Mouse (Mus musculus): ENCODE measurements at regions not wholly inside any gene's neighbourhood (a gene's known extent, or its start where the extent isn't known, plus 50 kb on each side); places are given as distances from the start of the nearest gene placed in this dataset.

DNA sequence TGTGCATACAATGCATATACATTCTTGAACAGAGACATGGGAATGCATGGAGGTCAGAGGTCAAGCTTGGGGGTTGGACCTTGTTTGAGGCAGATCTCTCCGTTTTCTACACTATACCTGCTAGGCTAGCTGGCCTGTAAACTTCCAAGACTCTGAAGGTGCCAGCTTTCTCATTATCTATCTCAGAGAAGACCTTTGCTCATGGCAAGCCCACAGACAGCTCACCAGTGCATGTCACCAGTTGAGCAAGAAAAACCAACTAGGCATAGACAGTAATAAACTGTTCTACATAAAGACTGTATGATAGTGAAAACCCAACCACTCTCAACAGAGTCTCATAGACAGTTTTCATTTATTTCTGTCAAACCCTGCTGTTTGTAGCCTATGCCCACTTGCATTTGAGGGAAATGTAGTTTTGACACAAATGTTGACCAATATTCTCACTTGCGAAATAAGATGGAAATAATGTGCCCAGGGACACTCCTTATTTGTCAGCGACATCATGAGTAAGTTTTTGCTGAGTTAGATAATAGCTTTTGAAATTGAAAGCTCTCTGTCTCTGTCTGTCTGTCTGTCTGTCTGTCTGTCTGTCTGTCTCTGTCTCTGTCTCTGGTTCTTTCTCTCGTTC, 96.6 kb downstream of the E030025P04Rik start:
- WGBS, result 91% methylated on average over 4 of the region's 4 CpGs
- Histone ChIP-seq H3K4me3 (ENCODE audit: low read depth, low read length) (no peak overlapping the region), H3K27me3 (ENCODE audit: control insufficient read depth, insufficient read depth, low read length) (no peaks in the 10 kb centered on the region), H3K9me3 (ENCODE audit: control insufficient read depth, low read length) (no peaks in the 10 kb centered on the region), H3K4me2 (ENCODE audit: low read depth, severe bottlenecking) (no peak overlapping the region), H3K27ac (replicated peaks; ENCODE audit: low read depth, low read length) (no peak overlapping the region), H3K4me1 (ENCODE audit: control insufficient read depth, insufficient read depth, low read length) (no peaks in the 10 kb centered on the region), H3K36me3 (ENCODE audit: control insufficient read depth, insufficient read depth, low read length) (no peaks in the 10 kb centered on the region), H3K9ac (ENCODE audit: low read length) (no peak overlapping the region)
- ATAC-seq (ENCODE audit: insufficient number of reproducible peaks, low FRiP score, low TSS enrichment, low read depth) (no peak), DNase-seq (ENCODE audit: low spot score) (no peak)

DNA sequence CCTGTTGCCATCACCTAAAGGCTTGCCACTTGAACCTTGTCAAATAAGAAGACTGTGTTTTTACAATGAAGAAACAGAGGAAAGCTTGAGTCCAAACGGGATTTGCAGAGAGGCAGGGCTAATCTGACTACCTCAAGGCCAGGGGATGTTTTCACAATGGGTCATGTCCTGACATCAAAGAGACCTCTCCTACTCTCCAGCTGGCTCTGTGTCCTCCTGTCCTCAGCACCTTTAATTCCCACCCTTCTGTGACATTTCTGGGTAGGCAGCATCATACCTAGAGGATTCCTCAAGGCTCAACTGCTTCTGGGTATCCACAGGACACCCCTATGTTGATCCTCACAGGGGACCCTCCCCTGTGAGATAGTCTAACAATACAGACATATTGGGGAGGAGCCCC, 97.7 kb downstream of the E030025P04Rik start:
- WGBS, result 19% methylated on average over 1 of the region's 1 CpGs

DNA sequence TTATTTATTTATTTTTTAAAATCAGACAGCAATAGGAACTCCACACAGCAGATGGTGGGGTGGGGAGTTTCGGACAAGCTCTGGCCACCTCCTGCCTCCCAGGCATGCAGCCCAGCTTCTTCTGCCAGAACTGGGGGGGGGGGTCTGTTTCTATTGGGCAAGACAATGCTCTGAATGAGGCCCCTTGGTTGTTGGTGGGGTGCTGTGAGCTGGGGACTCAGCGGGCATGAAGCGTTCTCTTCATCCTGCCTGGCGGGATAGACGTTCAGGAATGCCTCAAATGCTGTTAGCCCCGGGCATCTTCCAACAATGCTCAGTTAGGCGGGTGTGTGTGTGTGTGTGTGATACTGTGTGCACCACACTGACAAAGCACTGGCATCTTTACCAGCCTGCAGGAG, 103.7 kb downstream of the E030025P04Rik start:
- Histone ChIP-seq H3K4me2 (ENCODE audit: low read depth, severe bottlenecking) (no peak overlapping the region), H3K9me3 (ENCODE audit: control insufficient read depth, low read length) (no peaks in the 10 kb centered on the region), H3K9ac (ENCODE audit: low read length) (no peak overlapping the region), H3K4me3 (ENCODE audit: low read depth, low read length) (no peak overlapping the region), H3K4me1 (ENCODE audit: control insufficient read depth, insufficient read depth, low read length) (no peaks in the 10 kb centered on the region), H3K36me3 (ENCODE audit: control insufficient read depth, insufficient read depth, low read length) (no peaks in the 10 kb centered on the region), H3K27ac (replicated peaks; ENCODE audit: low read depth, low read length) (no peak overlapping the region), H3K27me3 (ENCODE audit: control insufficient read depth, insufficient read depth, low read length) (no peaks in the 10 kb centered on the region)
- no peak for ATAC-seq (ENCODE audit: insufficient number of reproducible peaks, low FRiP score, low TSS enrichment, low read depth)
- DNase-seq (ENCODE audit: low spot score), result no peak
- 80% methylated on average over 7 of the region's 7 CpGs for WGBS

More for the DNA sequence above, 97.7 kb downstream of the E030025P04Rik start:
- H3K4me1 ChIP-seq (ENCODE audit: control insufficient read depth, insufficient read depth, low read length), result no peaks in the 10 kb centered on the region
- no peak overlapping the region for H3K4me2 ChIP-seq (ENCODE audit: low read depth, severe bottlenecking)
- no peak overlapping the region for H3K9ac ChIP-seq (ENCODE audit: low read length)
- H3K27me3 ChIP-seq (ENCODE audit: control insufficient read depth, insufficient read depth, low read length), result no peaks in the 10 kb centered on the region
- no peak overlapping the region for H3K4me3 ChIP-seq (ENCODE audit: low read depth, low read length)
- ATAC-seq (ENCODE audit: insufficient number of reproducible peaks, low FRiP score, low TSS enrichment, low read depth) (no peak), DNase-seq (ENCODE audit: low spot score) (no peak)
- H3K36me3 ChIP-seq (ENCODE audit: control insufficient read depth, insufficient read depth, low read length), result no peaks in the 10 kb centered on the region
- H3K27ac ChIP-seq (replicated peaks; ENCODE audit: low read depth, low read length), result no peak overlapping the region
- no peaks in the 10 kb centered on the region for H3K9me3 ChIP-seq (ENCODE audit: control insufficient read depth, low read length)

DNA sequence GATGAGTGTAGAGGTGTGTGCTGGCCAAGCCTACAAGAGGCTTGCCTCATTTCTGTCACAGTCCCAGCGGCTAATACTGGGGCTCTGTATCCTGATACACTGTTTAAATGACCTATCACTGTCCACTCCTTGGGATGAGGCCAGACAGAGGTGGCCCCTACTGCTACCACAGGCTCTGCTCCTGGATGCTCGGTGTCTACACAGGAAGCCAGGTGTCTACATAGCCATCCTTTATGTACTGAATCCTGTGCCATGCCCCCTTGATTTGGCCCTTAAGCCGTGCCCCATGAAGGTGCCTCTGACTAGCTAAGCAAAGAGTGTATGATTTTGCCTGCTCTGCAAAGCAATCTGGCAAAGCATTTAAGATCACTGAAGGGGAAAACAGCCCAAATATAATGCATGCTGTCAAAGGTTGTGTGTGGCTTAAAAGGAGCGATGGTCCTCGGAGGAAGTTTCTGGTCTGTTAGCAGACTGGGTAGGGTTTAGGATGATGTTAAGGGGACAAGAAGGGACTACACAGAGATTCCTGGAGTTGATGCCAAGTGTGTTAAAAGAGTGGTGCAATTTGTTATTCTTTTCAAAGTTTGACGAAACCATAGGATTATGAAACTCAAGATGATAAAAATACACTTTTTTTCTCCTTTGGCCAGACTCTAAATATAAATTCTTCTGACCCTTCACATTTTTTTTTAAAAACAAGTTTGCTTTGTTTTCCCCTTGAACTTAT, 104.2 kb downstream of the E030025P04Rik start:
- no peaks in the 10 kb centered on the region for H3K36me3 ChIP-seq (ENCODE audit: control insufficient read depth, insufficient read depth, low read length)
- no peak overlapping the region for H3K9ac ChIP-seq (ENCODE audit: low read length)
- H3K9me3 ChIP-seq (ENCODE audit: control insufficient read depth, low read length), result no peaks in the 10 kb centered on the region
- H3K4me1 ChIP-seq (ENCODE audit: control insufficient read depth, insufficient read depth, low read length), result no peaks in the 10 kb centered on the region
- DNase-seq (ENCODE audit: low spot score) (peak; percentile 17), ATAC-seq (ENCODE audit: insufficient number of reproducible peaks, low FRiP score, low TSS enrichment, low read depth) (no peak)
- H3K27me3 ChIP-seq (ENCODE audit: control insufficient read depth, insufficient read depth, low read length), result no peaks in the 10 kb centered on the region
- H3K4me3 ChIP-seq (ENCODE audit: low read depth, low read length), result no peak overlapping the region
- H3K27ac ChIP-seq (replicated peaks; ENCODE audit: low read depth, low read length), result no peak overlapping the region
- no peak overlapping the region for H3K4me2 ChIP-seq (ENCODE audit: low read depth, severe bottlenecking)
- 89% methylated on average over 6 of the region's 6 CpGs for WGBS

DNA sequence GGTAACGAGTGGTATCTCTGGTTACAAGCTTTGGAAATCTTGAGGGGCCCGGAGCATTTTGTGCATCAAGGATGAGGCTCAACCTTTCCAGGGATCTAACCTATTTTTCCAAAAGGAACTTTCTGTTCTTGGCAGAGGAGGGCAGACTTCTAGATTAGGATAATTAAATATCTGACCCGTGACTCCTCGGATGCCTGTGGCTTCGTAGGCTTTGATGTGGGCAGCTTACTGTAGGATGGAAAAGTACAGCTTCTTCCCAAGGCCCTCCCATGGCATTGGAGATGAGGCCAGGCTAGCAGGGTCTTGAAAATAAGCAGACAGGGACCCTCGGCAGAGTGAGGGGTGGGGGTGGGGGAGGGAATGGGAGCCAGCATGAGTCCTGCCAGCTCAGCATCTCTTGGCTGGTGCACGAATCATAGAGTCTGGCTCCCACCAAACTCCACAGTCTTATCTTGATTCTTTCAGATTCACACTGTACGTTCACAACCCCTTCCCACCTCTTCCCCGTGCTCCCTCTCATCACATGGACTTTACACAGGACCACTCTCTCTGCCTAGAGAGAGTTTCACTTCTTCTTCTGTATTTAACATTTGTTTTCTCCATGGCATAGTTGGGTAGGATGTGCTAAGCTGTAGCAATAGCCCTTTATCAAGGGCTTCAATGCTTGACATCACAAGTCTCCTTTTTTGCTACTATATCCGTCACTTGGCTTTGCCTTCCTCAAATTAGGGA, 104.9 kb downstream of the E030025P04Rik start:
- H3K4me3 ChIP-seq (ENCODE audit: low read depth, low read length), result no peak overlapping the region
- H3K27me3 ChIP-seq (ENCODE audit: control insufficient read depth, insufficient read depth, low read length), result no peaks in the 10 kb centered on the region
- no peak overlapping the region for H3K27ac ChIP-seq (replicated peaks; ENCODE audit: low read depth, low read length)
- DNase-seq (ENCODE audit: low spot score), result peak; percentile 19
- no peak overlapping the region for H3K9ac ChIP-seq (ENCODE audit: low read length)
- H3K4me2 ChIP-seq (ENCODE audit: low read depth, severe bottlenecking), result no peak overlapping the region
- no peaks in the 10 kb centered on the region for H3K9me3 ChIP-seq (ENCODE audit: control insufficient read depth, low read length)
- WGBS, result 76% methylated on average over 10 of the region's 10 CpGs
- H3K4me1 ChIP-seq (ENCODE audit: control insufficient read depth, insufficient read depth, low read length), result no peaks in the 10 kb centered on the region
- no peaks in the 10 kb centered on the region for H3K36me3 ChIP-seq (ENCODE audit: control insufficient read depth, insufficient read depth, low read length)
- no peak for ATAC-seq (ENCODE audit: insufficient number of reproducible peaks, low FRiP score, low TSS enrichment, low read depth)

DNA sequence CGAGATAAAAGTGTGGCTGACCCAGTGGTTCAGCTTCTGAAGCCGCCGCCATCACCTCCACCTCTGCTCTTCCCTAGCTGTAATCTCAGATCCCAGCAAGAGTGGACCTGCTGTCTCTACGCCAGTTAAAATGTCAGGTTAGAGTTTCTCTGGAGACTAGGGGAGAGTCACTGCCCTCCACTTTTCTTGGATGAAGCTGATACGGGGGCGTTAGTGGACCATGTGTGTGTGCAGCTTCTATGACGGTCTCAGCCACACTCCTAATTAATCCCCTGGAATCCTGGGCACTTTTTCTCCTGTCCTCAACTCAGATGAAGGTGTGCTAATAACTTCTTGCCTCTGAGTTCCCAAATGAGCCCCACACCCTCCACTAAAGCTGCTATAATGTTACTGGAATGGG, 106.0 kb downstream of the E030025P04Rik start:
- ATAC-seq (ENCODE audit: insufficient number of reproducible peaks, low FRiP score, low TSS enrichment, low read depth), result no peak
- WGBS, result 66% methylated on average over 7 of the region's 7 CpGs

DNA sequence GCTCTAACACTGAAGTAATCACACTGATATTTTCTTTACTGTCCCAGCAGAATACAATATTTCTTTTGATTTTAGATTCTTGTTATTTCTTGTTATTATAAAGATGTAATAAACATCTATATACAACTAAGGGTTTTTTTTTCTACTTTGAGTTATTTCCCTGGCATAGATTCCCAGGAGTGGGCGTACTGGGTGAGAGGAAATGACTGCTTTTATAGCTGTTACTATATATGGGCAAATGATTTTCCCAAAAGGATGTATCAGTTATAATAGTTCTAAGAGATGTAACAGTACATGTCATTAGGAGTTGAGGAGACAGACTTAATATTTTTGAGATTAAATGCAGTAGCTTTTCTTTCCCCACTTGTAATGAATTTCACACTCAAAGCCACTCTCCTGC, 109.6 kb downstream of the E030025P04Rik start:
- H3K27ac ChIP-seq (replicated peaks; ENCODE audit: low read depth, low read length), result no peak overlapping the region

More for the DNA sequence above, 106.0 kb downstream of the E030025P04Rik start:
- Histone ChIP-seq H3K9me3 (ENCODE audit: control insufficient read depth, low read length) (no peaks in the 10 kb centered on the region), H3K4me1 (ENCODE audit: control insufficient read depth, insufficient read depth, low read length) (0 out of 2 replicates have a peak, but pooled peaks cover 3% of the 10 kb centered on the region), H3K27me3 (ENCODE audit: control insufficient read depth, insufficient read depth, low read length) (no peaks in the 10 kb centered on the region), H3K36me3 (ENCODE audit: control insufficient read depth, insufficient read depth, low read length) (no peaks in the 10 kb centered on the region), H3K4me2 (ENCODE audit: low read depth, severe bottlenecking) (no peak overlapping the region), H3K4me3 (ENCODE audit: low read depth, low read length) (no peak overlapping the region), H3K9ac (ENCODE audit: low read length) (no peak overlapping the region), H3K27ac (replicated peaks; ENCODE audit: low read depth, low read length) (no peak overlapping the region)
- no peak for DNase-seq (ENCODE audit: low spot score)

DNA sequence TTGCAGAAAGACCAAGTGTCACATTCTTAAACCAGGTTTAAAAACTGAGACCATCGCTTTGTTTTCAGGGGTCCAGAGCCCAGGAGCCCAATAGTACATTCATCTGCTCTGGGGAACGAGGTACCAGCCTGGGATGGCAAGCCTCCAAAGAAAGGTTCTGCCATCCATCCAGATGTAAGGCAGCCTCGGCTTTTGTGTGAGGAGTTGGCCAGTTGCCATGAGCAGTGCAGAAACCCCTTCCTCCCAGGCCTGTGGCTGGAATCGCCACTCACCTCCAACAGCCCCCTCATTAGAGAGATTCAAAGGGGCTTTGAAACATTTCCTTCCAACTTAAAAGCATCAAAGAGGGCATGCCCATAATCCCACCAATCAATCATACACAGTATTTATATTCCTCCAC, 110.1 kb downstream of the E030025P04Rik start:
- WGBS, result 39% methylated on average over 4 of the region's 4 CpGs
- H3K4me3 ChIP-seq (ENCODE audit: low read depth, low read length), result no peak overlapping the region
- DNase-seq (ENCODE audit: low spot score) (no peak), ATAC-seq (ENCODE audit: insufficient number of reproducible peaks, low FRiP score, low TSS enrichment, low read depth) (no peak)
- H3K9ac ChIP-seq (ENCODE audit: low read length), result no peak overlapping the region
- H3K36me3 ChIP-seq (ENCODE audit: control insufficient read depth, insufficient read depth, low read length), result no peaks in the 10 kb centered on the region
- no peak overlapping the region for H3K27ac ChIP-seq (replicated peaks; ENCODE audit: low read depth, low read length)
- H3K27me3 ChIP-seq (ENCODE audit: control insufficient read depth, insufficient read depth, low read length), result no peaks in the 10 kb centered on the region
- 0 out of 2 replicates have a peak, but pooled peaks cover 3% of the 10 kb centered on the region for H3K4me1 ChIP-seq (ENCODE audit: control insufficient read depth, insufficient read depth, low read length)
- no peak overlapping the region for H3K4me2 ChIP-seq (ENCODE audit: low read depth, severe bottlenecking)
- no peaks in the 10 kb centered on the region for H3K9me3 ChIP-seq (ENCODE audit: control insufficient read depth, low read length)

More for the DNA sequence above, 109.6 kb downstream of the E030025P04Rik start:
- DNase-seq (ENCODE audit: low spot score) (no peak), ATAC-seq (ENCODE audit: insufficient number of reproducible peaks, low FRiP score, low TSS enrichment, low read depth) (no peak)
- 86% methylated on average over 1 of the region's 1 CpGs for WGBS
- Histone ChIP-seq H3K9me3 (ENCODE audit: control insufficient read depth, low read length) (no peaks in the 10 kb centered on the region), H3K4me3 (ENCODE audit: low read depth, low read length) (no peak overlapping the region), H3K36me3 (ENCODE audit: control insufficient read depth, insufficient read depth, low read length) (no peaks in the 10 kb centered on the region), H3K4me1 (ENCODE audit: control insufficient read depth, insufficient read depth, low read length) (0 out of 2 replicates have a peak, but pooled peaks cover 3% of the 10 kb centered on the region), H3K27me3 (ENCODE audit: control insufficient read depth, insufficient read depth, low read length) (no peaks in the 10 kb centered on the region), H3K9ac (ENCODE audit: low read length) (no peak overlapping the region), H3K4me2 (ENCODE audit: low read depth, severe bottlenecking) (no peak overlapping the region)
